Mouse (Mus musculus): ENCODE measurements around the gene Ptprt.

DNA sequence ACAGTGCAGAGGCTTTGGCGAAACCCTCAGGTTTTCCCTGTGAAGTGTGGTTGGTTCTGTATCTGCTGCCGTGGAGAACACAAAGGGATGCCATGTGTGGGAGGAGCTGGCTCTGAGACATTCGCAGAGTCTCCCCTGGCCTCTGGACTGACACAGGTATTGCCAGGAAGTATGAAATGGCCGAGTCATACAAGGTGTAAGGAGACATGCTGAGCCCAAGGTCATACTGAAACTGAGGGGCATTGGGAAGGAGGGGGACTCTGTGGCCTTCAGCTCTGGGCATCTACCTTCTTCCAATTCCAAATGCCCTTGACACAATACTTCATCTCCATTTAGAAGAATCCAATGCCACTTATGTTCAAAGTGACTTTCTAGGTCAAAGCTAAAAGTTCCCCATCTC lies 1103.1 kb downstream of the Ptprt start:
- TF ChIP-seq POLR2A (IDR thresholded peaks at IDR 0.05; ENCODE audit: control insufficient read depth, extremely low read depth, insufficient read depth, low read length, poor library complexity): no peak
- no peak for TF ChIP-seq CTCF (IDR thresholded peaks at IDR 0.05; ENCODE audit: borderline replicate concordance, control insufficient read depth, extremely low read depth, insufficient read depth, low read length, poor library complexity)
